Mouse (Mus musculus): Measurements from ENCODE around the gene Zfp746.

GRCm38 (mm10) chr6:48021678-48022077, 64.7 kb downstream of the Zfp746 start:
- TF ChIP-seq POLR2A (IDR thresholded peaks at IDR 0.05; ENCODE audit: borderline replicate concordance, extremely low read depth, low read depth, low read length): no peak
- no peak for TF ChIP-seq CTCF (IDR thresholded peaks at IDR 0.05; ENCODE audit: insufficient read depth, low read length)

Measured in lung, adult 2 months (tissue).